Mouse (Mus musculus) T-helper 2 cell (primary cell): ENCODE results near the gene Fgf10.

Experiments
- in situ Hi-C: fragments of 300-600 bp; cut with MboI, MseI; formaldehyde crosslinking; loops from one replicate; pipeline ENCODE4 v1.15.1; 2025; ENCODE audit warnings: high pct_unique_total_duplicates

The Fgf10 gene

GRCm38 (mm10) chr13:118669491-118669890, at the start of gene Fgf10:
Gene Fgf10, plus strand, starts transcription at chr13:118669791.
- in situ Hi-C loops: no loop called here

GRCm38 (mm10) chr13:118629661-118630428, 39.7 kb upstream of the Fgf10 start:
- in situ Hi-C loops: no loop called here

DNA sequence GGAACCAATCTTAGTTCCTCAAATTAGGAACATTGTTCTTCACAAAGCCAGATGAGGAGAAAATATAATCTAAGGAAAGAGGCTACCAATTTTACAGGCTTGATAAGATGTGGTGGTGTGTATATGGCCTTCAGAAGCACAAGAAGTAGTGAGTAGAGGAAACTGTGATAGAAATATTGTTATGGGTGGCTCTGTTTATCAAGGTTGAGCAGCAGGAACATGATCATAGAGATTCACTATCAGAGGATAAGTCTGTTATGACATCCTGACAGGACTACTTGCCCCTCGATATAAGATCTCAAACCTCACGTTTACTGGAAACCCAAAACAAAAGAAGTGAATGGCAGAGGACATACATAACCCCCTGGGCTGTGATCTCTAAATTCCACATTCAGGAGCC, 38.1 kb upstream of the Fgf10 start:
- in situ Hi-C loops: no loop called here

DNA sequence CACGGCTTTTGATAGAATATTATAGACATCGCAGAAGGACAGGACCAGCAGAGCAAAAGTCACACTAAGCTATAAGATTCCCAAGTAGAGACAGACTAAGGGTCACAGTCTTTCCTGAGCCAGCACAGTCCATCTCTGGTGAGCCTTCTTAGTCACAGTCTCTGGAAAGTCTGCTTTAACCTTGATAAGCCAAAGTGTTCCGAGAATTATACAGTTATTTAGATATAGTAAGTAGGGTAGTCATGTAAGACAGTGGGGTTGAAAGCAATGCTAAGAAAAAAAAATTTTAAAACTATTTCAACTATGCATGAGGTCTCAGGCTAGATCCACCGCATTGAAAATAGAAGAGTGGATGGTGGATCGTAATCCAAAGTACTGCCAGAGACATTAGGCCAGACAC, 33.5 kb upstream of the Fgf10 start:
- in situ Hi-C loops: no loop called here

DNA sequence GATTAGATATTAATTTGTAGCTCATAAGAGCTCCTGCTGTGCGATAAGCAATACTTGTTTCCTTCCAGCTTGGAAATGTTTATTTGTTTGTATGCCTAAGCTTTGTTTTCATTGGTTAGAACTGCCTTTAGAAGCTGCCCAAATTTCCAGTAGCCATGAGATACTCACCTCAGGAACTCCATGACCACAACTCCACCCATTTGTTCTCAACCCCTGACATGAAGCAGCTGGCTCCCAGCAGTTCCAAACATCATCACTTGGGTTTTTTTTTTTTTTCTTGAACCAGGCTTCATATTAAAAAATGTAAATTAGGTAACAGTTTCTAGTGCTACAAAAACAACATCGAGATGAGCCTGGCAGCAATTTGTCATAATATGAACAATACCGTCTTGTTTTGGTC, 27.0 kb upstream of the Fgf10 start:
- in situ Hi-C loops: no loop called here

- in situ Hi-C loops: no loop called here
Measured at GRCm38 (mm10) chr13:118643138-118643537, 26.5 kb upstream of the Fgf10 start.

- in situ Hi-C loops: no loop called here
Measured at GRCm38 (mm10) chr13:118656991-118657390, 12.6 kb upstream of the Fgf10 start.

DNA sequence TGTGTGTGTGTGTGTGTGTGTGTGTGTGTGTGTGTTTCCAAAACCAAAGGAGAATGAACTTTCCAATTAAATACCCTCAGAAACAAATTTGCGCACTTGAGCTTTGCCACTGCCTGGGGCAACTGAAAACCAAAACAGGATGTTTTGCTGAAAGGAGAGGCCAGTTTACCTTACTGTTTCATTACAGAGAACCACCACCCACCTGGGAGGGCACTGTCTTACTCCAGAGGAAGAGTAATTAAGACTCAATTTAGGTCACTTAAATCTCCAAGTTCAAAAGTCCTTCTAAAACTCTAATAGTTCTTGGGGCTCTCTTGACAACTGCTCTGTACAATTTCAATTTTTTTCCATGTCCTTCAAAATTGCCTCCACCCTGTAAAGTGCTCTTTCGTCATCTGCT, 11.6 kb upstream of the Fgf10 start:
- in situ Hi-C loops: no loop called here

DNA sequence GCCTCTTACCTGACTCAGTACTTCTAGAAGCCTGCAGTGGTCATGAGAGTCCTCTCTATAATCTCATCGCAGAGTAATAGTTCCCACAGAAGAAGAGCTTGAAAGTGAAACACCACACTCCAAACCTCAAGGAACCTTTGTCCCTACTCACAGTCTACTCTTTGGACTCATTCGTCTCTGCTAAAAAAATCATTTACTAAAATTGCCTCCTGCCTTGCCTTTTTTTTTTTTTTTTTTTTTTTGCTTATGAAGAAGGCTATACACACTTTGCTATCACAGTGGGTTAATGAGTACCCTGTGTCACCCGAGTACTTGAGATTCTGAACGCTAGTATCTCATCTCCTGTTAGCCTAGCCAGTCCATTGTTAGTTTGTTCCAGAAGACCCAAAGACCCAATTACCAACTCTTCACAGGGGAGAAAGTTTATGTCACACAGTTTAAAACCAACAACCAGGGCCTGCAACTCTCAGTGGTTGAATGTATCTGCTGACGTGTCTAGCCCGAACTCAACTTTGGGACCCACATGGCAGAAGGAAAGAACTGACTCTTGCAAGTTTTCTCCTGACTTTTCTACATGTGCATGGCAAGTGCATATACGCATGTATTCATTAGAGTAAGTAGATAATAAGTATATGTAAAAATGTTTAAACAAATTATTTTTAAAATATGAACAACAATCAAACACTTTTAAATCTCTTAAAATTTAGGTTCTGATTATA, 10.8 kb upstream of the Fgf10 start:
- in situ Hi-C loops: no loop called here

GRCm38 (mm10) chr13:118661664-118662063, 7.9 kb upstream of the Fgf10 start:
- in situ Hi-C loops: no loop called here

DNA sequence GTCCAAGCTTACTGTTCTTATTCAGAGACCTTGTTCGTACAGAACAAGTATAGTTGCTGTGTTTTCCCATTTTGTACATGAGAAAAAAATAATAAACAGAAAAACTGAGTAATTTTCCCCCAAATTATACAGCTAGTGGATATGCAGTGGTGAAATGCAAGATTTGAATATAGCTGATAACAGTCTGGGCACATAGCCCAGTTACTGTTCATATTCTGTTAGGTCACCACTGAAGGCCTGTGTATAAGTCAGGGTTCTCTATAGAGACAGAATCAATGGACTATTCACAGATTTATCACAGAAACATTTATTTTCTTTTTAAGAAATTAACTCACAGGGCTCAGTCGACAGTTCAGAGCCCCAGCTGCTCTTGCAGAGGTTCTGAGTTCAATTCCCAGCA, 4.7 kb upstream of the Fgf10 start:
- in situ Hi-C loops: no loop called here

GRCm38 (mm10) chr13:118679228-118679627, 9.6 kb downstream of the Fgf10 start:
- in situ Hi-C loops: loop anchor here (5.0 kb wide), 1 partner anchor 347 kb away; no protein-coding TSS in a partner anchor

DNA sequence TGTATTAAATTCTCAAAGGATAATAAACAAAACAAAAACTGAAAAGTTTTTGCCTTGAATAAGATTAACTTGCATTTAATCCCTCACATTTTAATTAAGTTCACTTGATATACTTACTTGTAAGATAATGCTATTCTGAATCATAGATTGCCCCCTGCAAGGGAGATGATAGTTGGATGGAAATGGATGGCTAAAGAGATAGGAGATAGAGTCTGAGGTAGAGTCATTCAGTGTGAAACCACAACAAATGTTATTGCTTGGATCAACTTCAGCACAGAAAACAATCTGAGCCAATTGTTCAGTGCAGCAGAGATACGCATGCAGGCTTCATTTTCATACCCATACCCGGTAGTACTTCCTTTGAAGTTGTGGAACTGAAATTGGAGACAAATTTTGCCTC, 23.5 kb downstream of the Fgf10 start:
- in situ Hi-C loops: no loop called here

GRCm38 (mm10) chr13:118695103-118695502, 25.5 kb downstream of the Fgf10 start:
- in situ Hi-C loops: no loop called here

DNA sequence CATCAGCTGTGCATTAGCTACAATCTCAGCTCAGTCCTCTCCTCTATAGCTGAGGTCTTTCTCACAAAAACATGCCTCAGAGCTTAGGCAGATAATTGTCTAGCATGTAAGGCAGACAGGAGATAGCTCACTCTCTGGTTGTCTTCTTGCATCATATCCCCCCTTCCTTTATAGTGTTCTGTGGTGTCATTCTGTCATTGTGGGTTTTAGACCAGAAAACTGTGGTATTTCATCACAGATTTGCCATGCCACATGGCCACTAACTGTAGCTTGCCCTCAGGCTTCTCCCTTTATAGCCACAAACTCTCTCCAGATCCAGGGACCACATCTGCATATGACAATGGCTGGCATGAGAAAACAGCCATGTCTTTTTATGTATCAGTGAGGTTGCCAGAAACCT, 34.1 kb downstream of the Fgf10 start:
- in situ Hi-C loops: no loop called here

GRCm38 (mm10) chr13:118705716-118706115, 36.1 kb downstream of the Fgf10 start:
- in situ Hi-C loops: no loop called here

DNA sequence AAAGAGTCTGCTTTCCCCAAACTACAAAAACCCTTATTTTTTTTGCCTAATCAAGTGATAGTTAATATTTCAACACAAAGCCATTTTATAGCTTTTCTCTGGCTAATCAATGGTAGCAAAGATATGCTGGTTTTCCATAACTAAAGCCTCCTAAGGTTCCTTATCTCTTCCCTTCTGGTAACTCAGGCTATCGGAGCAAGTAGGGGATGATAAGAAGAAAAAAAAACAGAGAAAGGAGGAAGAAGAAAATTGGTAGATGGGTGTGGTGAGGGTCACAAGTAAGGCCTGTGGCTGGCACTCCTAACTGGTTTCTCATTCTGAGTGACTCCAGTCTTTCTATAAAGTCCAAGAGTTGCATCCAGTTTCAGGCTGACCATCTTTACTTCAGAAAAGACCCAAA, 40.3 kb downstream of the Fgf10 start:
- in situ Hi-C loops: no loop called here

DNA sequence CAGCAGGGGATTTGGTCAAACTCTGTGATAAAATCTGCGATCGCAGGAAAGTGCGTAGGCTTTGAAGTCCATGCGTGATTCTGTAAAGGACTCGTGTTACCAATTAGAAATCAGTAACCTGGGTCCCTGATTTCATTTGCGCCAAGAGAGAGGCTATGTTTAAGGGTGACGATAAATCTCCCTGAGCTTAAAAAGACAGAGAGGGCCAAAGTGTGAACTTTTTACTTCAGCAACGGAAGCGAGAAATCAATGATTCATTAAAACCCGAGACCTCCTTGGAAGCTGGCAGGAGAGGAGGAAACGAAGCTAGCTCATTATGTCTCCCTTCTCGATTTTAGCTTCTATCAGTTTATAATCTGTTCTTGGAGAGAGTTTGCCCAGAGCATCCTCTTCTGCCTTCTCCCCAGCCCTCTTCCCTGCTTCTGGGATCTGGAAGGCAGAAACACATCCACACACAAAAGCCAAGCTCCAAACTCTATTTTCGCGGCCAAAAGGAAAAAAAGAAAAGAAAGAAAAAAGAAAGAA, 44.1 kb downstream of the Fgf10 start:
- in situ Hi-C loops: no loop called here

DNA sequence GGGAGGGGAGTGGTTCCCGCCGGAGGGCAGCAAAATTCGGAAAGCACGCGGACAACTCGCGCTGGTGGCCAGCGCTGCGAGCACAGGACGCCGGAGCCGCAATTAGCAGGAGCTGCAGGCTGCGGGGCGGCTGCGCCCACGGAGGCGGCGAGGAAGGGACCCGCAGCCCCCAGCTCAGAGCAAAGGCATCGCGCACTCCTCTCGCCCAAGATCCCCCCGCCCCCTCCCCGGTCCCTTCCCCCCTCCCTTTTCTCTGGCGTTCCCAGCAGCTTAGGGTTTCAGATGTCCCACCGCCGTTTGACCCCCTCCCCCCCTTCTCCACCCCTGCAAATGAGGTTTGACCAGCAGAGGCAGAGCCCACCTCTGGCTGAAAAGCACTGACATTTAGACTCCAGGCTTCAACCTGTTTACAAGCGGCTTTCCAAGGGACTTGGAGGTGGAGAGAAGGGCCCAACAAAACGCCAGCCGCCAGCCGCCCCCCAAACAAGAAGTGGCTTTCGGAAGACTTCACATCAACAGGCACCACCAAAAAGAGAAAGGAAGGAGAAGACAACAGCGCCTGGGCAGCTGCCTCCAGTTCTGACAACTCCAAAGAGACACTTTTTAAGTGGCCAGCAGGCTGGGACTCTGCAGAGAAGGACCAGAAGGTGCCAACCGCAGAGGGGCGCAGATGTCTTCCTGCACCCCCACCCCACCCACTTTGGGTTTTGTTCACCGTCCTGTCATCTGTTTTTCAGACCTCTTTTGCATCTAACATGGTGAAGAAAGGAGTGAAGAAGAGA, 44.9 kb downstream of the Fgf10 start:
- in situ Hi-C loops: no loop called here

GRCm38 (mm10) chr13:118715066-118716018, 45.8 kb downstream of the Fgf10 start:
- in situ Hi-C loops: no loop called here

DNA sequence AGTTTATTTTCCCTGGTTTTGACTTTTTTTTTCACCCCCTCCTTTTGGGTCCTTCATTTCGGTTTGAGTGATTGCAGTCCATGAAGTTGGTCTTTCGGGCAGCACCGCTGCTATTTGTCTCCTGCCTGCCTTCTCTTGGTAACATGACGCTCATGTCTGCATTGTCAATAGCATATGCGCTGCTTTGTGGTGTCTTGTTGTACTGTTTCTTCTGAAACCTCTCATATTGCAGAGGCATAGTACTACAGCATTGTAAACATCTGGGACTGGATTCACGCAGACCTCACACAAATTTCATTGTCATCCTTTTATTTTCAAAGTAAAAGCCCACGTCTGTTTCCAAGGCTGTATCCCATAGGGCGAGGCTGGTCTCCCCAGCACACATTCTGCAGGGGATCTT, 46.7 kb downstream of the Fgf10 start:
- in situ Hi-C loops: no loop called here
